Mouse (Mus musculus): Measurements from ENCODE around the gene Tmpo.

The Tmpo gene

GRCm38 (mm10) chr10:91109841-91110240 lies 71.3 kb downstream of the Tmpo start:
- DNase-seq (ENCODE audit: low spot score), result no peak

DNA sequence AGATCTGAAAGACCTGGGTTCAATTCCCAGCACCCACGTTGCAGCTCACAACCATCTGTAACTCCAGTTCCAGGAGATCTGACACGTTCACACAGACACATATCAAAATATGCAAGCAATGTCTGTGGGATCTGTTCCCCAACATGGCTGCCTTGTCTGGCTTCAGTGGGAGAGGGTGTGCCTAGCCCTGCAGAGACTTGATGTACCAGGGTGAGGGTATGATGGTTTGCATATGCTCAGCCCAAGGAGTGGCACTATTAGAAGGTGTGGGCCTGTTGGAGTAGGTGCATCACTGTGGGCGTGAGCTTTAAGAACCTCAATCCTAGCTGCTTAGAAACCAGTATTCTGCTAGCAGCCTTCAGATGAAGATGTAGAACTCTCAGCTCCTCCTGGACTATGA lies 75.1 kb downstream of the Tmpo start:
- no peak for DNase-seq (ENCODE audit: low spot score)

- no peak for DNase-seq (ENCODE audit: low spot score)
These were observed 78.1 kb downstream of the Tmpo start for GRCm38 (mm10) chr10:91102799-91103590.

DNA sequence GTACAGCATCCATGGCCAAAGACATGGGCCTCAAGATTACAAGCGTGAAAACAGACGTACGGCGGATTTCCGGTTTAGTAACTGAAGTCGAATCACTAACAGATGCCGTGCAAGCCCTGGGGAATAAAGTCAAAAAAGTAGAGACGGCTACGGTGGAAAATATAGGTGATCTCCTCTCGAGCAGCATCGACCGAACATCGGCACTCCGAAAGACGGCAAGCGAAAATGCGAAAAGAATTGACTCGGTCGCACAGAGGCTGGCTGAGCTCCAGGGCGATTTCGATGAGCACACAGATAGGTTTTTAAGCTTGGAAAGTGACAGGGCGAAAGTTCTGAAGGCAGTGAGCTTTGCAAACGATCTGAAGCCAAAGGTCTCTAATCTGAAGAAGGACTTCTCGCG lies 79.2 kb downstream of the Tmpo start:
- no peak for DNase-seq (ENCODE audit: low spot score)

DNA sequence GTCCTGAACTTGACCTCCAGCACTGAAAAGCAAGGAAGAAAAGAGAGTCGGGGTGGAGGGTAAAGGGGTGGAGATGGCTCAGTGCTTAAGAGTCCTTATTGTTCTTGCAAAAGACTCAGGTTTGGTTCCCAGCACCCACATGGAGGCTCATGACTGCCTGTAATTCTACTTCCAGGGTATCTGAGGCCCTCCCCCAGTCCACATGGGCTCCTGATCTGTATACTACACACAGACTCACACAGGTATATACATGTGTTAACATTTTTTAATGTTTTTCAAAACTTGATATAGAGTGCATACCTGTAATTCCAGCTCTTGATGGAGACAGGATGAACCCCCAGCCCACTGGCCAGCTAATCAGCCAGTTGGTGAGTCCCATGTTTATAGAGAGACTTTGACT lies 81.0 kb downstream of the Tmpo start:
- no peak for DNase-seq (ENCODE audit: low spot score)

DNA sequence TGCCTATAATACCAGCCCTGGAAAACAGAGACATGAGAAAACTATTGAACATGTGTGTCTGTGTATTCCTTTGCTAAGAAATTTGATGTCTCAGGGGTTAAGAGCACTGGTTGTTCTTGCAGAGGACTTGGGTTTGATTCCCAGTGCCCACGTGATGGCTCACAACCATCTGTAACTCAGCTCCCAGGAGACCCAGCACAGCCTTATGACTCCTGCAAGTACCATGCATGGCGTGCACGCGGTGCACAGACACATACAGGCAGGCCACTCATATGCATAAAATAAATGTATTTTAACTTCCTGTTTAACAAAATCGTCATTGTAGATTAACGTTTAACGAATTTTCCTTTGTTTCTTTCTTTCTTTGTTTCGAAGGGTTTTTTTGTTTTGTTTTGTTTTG lies 83.1 kb downstream of the Tmpo start:
- DNase-seq (ENCODE audit: low spot score), result no peak
